Comparison of ENCODE assay signal across 8 mouse cellular contexts in the genomic region with DNA sequence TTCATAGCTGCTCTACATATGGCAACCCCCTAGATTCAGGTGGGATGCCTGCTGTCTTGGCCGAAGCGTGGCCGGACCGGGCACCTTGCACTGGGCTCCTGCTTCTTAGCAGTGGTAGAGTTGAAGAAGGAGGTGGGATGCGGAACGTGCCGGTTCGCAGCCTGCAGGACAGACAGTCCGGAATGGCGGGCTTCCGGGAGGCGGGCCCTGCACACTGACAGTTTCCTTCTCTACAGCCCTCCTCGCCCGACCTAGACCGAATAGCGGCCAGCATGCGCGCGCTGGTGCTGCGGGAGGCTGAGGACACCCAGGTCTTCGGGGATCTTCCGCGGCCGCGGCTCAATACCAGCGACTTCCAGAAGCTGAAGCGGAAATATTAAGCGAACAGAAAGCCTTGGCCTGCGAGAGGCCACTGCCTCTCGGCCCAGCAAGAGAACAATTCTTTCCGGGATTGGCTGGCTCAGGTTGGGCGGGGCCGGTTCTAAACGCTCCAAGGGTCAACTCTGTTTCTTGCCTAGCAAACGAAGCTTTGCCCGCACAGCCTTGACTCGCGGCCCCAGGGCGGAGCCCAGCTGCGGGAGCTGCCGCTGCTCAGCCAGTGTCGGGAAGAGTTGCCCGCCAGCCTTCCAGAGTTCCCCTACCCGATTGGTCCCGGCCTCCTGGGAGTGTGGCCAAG. TPM values are rescaled to one million over a fixed set of nuclear protein-coding genes. Genes with fewer than 3 reads are reported as not detected.
DNase-seq lines count a peak whose midpoint lies in the region; ATAC-seq lines count a peak whose summit lies in the region.

No protein-coding gene starts in this region.

- peak; percentile 94 for DNase-seq in ZHBTc4 (ENCODE audit: low read depth, low spot score)
- DNase-seq in cerebellum, postnatal 10 days = peak; percentile 85 to 87
- DNase-seq in gastrocnemius, adult 18-20 months (ENCODE audit: low spot score) = peak; percentile 81
- peak; percentile 67 for DNase-seq in hindbrain, embryonic 14.5 days (ENCODE audit: low spot score)
- peak; percentile 70 to 75 for DNase-seq in left cerebral cortex, postnatal 25 days (ENCODE audit: low spot score in 2 of 2)
- peak; percentile 76 for DNase-seq in right cerebral cortex, adult 18-20 months
- peak; percentile 89 for DNase-seq in urinary bladder, postnatal 14 days (ENCODE audit: low spot score)

- peak overlapping the region; percentile 63 for H3K9ac ChIP-seq in hindbrain, embryonic 14.5 days

- H3K36me3 ChIP-seq in hindbrain, embryonic 14.5 days (replicated peaks; ENCODE audit: control insufficient read depth, insufficient read depth) = peaks cover 11% of the 10 kb centered on the region; the same call in 1 of the 2 replicates

- peak; percentile 12; the same call in 1 of the 2 replicates for ATAC-seq in hindbrain, embryonic 14.5 days (ENCODE audit: low FRiP score)
- peak; percentile 25; the same call in 1 of the 2 replicates for ATAC-seq in megakaryocyte progenitor cell, adult 5-6 weeks (replicated peaks; ENCODE audit: poor library complexity)

- peak overlapping the region; percentile 38 for H3K4me3 ChIP-seq in hindbrain, embryonic 14.5 days (replicated peaks; ENCODE audit: low read length)

- H3K27me3 ChIP-seq in hindbrain, embryonic 14.5 days (ENCODE audit: control insufficient read depth, insufficient read depth, low read length) = no peaks in the 10 kb centered on the region

- peak overlapping the region; percentile 90 for H3K27ac ChIP-seq in hindbrain, embryonic 14.5 days

- peaks cover 43% of the 10 kb centered on the region for H3K4me1 ChIP-seq in hindbrain, embryonic 14.5 days (replicated peaks; ENCODE audit: control insufficient read depth, insufficient read depth, low read length)

- H3K9me3 ChIP-seq in hindbrain, embryonic 14.5 days (ENCODE audit: control insufficient read depth, low read length) = no peaks in the 10 kb centered on the region

- 2% methylated on average over 45 of the region's 45 CpGs for WGBS in hindbrain, embryonic 14.5 days

- intact Hi-C loops in left cerebral cortex, postnatal 25 days (cut with DNase I) = no loop called here

- peak overlapping the region; percentile 69 for H3K4me2 ChIP-seq in hindbrain, embryonic 14.5 days (replicated peaks)

RNA-seq across cellular contexts. Expression of a gene that starts 2.4 kb away (rescaled TPM):
- total RNA-seq in gastrocnemius, adult 18-20 months (2021) = 10 to 100 TPM; 19.2 to 20.2 TPM
- 23.4 and 26.5 TPM in 2 replicates for polyA plus RNA-seq in hindbrain, embryonic 14.5 days (2014; fragmentation: Nextera tagmentation; extraction: Ambion mirVana)
- total RNA-seq in left cerebral cortex, postnatal 25 days (2021) = 10 to 100 TPM; 26.4 to 27.3 TPM
- total RNA-seq in megakaryocyte progenitor cell, adult 5-6 weeks (2015) = 43.4 and 49.9 TPM in 2 replicates
- 60.7 and 69.8 TPM in 2 replicates for total RNA-seq in megakaryocyte progenitor cell, adult 5-6 weeks (2017)

RNA-seq across cellular contexts. Expression of a gene that starts 5.6 kb away (rescaled TPM):
- 10 to 100 TPM; 46.8 to 61.0 TPM for total RNA-seq in gastrocnemius, adult 18-20 months (2021)
- polyA plus RNA-seq in hindbrain, embryonic 14.5 days (2014; fragmentation: Nextera tagmentation; extraction: Ambion mirVana) = 98.5 and 104 TPM in 2 replicates
- total RNA-seq in left cerebral cortex, postnatal 25 days (2021) = 10 to 100 TPM; 61.6 to 72.9 TPM
- total RNA-seq in megakaryocyte progenitor cell, adult 5-6 weeks (2015) = 15.2 and 19.2 TPM in 2 replicates
- total RNA-seq in megakaryocyte progenitor cell, adult 5-6 weeks (2017) = 13.6 and 13.8 TPM in 2 replicates

RNA-seq across cellular contexts. Expression of a gene that starts 5.7 kb away (rescaled TPM):
- total RNA-seq in gastrocnemius, adult 18-20 months (2021) = 100 to 1,000 TPM; 130 to 144 TPM
- polyA plus RNA-seq in hindbrain, embryonic 14.5 days (2014; fragmentation: Nextera tagmentation; extraction: Ambion mirVana) = 57.6 and 59.1 TPM in 2 replicates
- total RNA-seq in left cerebral cortex, postnatal 25 days (2021) = 10 to 100 TPM; 78.5 to 79.1 TPM
- 8.0 and 10.4 TPM in 2 replicates for total RNA-seq in megakaryocyte progenitor cell, adult 5-6 weeks (2015)
- 23.9 and 24.9 TPM in 2 replicates for total RNA-seq in megakaryocyte progenitor cell, adult 5-6 weeks (2017)

RNA-seq across cellular contexts. Expression of a gene that starts 15.1 kb away (rescaled TPM):
- 100 to 1,000 TPM; 143 to 148 TPM for total RNA-seq in gastrocnemius, adult 18-20 months (2021)
- polyA plus RNA-seq in hindbrain, embryonic 14.5 days (2014; fragmentation: Nextera tagmentation; extraction: Ambion mirVana) = 430 and 454 TPM in 2 replicates
- total RNA-seq in left cerebral cortex, postnatal 25 days (2021) = 100 to 1,000 TPM; 286 to 287 TPM
- total RNA-seq in megakaryocyte progenitor cell, adult 5-6 weeks (2015) = 55.3 and 63.9 TPM in 2 replicates
- total RNA-seq in megakaryocyte progenitor cell, adult 5-6 weeks (2017) = 25.5 and 41.5 TPM in 2 replicates

RNA-seq across cellular contexts. Expression of a gene that starts 38.0 kb away (rescaled TPM):
- total RNA-seq in gastrocnemius, adult 18-20 months (2021) = 10 to 100 TPM; 60.5 to 62.8 TPM
- polyA plus RNA-seq in hindbrain, embryonic 14.5 days (2014; fragmentation: Nextera tagmentation; extraction: Ambion mirVana) = 87.5 and 90.6 TPM in 2 replicates
- 10 to 100 TPM; 88.8 to 89.5 TPM for total RNA-seq in left cerebral cortex, postnatal 25 days (2021)
- total RNA-seq in megakaryocyte progenitor cell, adult 5-6 weeks (2015) = 26.0 and 36.8 TPM in 2 replicates
- 11.4 and 14.5 TPM in 2 replicates for total RNA-seq in megakaryocyte progenitor cell, adult 5-6 weeks (2017)

Comparison
In these comparisons a context has a peak if more than half of its experiments do, and no peak if none do; other contexts are left out.
1. Peak in every context shown above with its lines: DNase-seq, ATAC-seq, H3K4me3 ChIP-seq and H3K27ac ChIP-seq.